Mouse (Mus musculus) kidney, postnatal 0 days (tissue): ENCODE results near the gene Chsy1. TPM values are rescaled to one million over a fixed set of nuclear protein-coding genes. Genes with fewer than 3 reads are reported as not detected.
A peak's percentile ranks its signal among the peaks of the same experiment; 100 is the strongest.

Experiments used
- ATAC-seq: fragments of 200-750 bp; cut with Nextera tagmentation; replicated peaks from 2 replicates; pipeline ENCODE4 v1.8.0; 2017; ENCODE audit warnings: low read depth, moderate number of reproducible peaks, moderate TSS enrichment, moderate library complexity; ENCODE audit not compliant: low FRiP score
- DNase-seq: peaks from one replicate; pipeline ENCODE4 v3.0.0-alpha.2; 2016; ENCODE audit warnings: low spot score
- H3K27ac ChIP-seq: fragments of 300-500 bp; sonication (generic); 2 replicates; pipeline ENCODE4 v1.5.1; 2014; ENCODE audit warnings: mild to moderate bottlenecking
- H3K27me3 ChIP-seq: fragments of 300-500 bp; sonication (generic); 2 replicates; pipeline ENCODE4 v1.6.1; 2014; ENCODE audit warnings: low read length, mixed read lengths; ENCODE audit not compliant: insufficient read depth
- H3K36me3 ChIP-seq: fragments of 300-500 bp; sonication (generic); 2 replicates; pipeline ENCODE4 v1.6.1; 2014; ENCODE audit warnings: low read length, mixed read lengths; ENCODE audit not compliant: insufficient read depth
- H3K4me1 ChIP-seq: fragments of 300-500 bp; sonication (generic); replicated peaks from 2 replicates; pipeline ENCODE4 v1.6.1; 2014; ENCODE audit warnings: antibody characterized with exemption, low read length, mixed read lengths; ENCODE audit not compliant: insufficient read depth
- H3K4me2 ChIP-seq: fragments of 300-500 bp; sonication (generic); 2 replicates; pipeline ENCODE4 v1.6.1; 2014; ENCODE audit warnings: mild to moderate bottlenecking, low read length, moderate library complexity, mixed read lengths
- H3K4me3 ChIP-seq: fragments of 300-500 bp; sonication (generic); replicated peaks from 2 replicates; pipeline ENCODE4 v1.5.1; 2014; ENCODE audit warnings: low read depth, low read length
- H3K9ac ChIP-seq: fragments of 300-500 bp; sonication (generic); 2 replicates; pipeline ENCODE4 v1.6.1; 2014; ENCODE audit warnings: low read depth, low read length
- H3K9me3 ChIP-seq: fragments of 300-500 bp; sonication (generic); replicated peaks from 2 replicates; pipeline ENCODE4 v1.6.1; 2016; ENCODE audit warnings: low read length, inconsistent platforms, mixed read lengths
- CTCF ChIP-seq: IDR thresholded peaks from 2 replicates; pipeline ENCODE4 v1.5.1; 2016; ENCODE audit warnings: antibody characterized with exemption, low read depth, mild to moderate bottlenecking, moderate library complexity
- WGBS: fragments of 180-500 bp; shearing (Covaris S2); extraction: QIAGEN DNeasy Blood & Tissue Kit; methylation state at CpG from one replicate; pipeline ENCODE4 v1.1.7; 2014; 5-methylcytosine and 5-hydroxymethylcytosine counted together
- polyA plus RNA-seq: library from polyadenylated mRNA; unstranded; fragments of >200 nt; fragmentation: Nextera tagmentation; extraction: Ambion mirVana; gene quantifications from 2 replicates; pipeline ENCODE4 v1.2.1, GENCODE M21; 2015

Gene Chsy1
- polyA plus RNA-seq, 1 experiment from 2014 or later = 12.0 TPM

DNA sequence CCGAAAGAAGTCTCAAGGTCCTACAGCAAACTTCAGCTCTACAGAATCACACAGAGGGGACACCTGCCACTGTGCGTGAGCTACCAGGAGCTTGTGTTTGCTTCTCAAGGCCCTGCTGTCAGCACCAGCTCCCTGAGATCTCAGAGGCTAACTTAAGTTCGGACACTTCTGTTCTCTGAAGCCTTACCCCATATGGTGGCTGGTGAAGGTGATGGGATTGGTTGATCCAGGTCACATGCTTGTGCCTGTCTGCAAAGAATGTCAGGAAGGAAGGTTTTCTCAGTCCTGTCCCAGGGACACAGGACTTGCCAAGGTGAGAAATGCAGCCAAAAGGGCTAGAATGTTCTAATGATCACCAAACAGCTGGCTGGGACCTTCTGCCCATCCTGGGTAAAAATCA, 91.1 kb downstream of the Chsy1 start:
- ATAC-seq (0 out of 2 replicates have a peak, but pooled peaks have one; percentile 50), DNase-seq (no peak)
- Histone ChIP-seq H3K9me3 (no peaks in the 10 kb centered on the region), H3K4me3 (no peak overlapping the region), H3K27me3 (no peaks in the 10 kb centered on the region), H3K27ac (no peak overlapping the region), H3K9ac (no peak overlapping the region), H3K4me1 (no peaks in the 10 kb centered on the region), H3K36me3 (no peaks in the 10 kb centered on the region), H3K4me2 (no peak overlapping the region)
- no peak for TF ChIP-seq CTCF
- WGBS = 78% methylated on average over 3 of the region's 3 CpGs

DNA sequence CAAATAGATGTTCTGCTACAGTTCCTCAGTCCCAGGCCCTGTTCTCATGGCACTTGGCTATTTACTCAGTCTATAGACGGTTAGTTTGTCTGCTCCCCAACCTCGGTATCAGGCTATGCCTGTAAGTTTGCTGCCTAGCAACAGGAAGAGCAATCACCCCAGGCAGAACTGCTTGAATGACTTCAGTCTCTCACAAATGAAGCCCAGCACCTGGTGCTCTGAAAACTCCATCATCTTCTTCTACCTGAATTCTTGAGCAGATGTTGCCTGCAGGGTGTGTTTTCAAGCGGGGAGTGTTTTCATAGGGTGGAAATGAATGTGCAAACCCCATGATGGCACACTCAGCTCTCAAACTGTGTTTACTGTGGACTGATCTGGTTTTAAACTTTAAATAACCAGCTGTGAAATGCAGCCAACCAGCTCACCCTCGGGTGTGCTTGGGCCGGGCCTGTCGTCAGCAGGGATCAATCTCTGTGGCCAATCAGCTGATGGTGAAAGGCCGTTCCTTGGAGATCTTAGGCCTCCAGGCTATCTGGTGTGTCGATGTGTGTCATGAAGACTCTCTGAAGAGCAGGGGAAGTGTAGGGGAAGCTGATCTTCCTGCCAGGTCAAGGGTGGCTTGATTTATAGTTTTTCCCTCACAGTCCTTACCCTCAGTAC, 91.6 kb downstream of the Chsy1 start:
- WGBS = 19% methylated on average over 8 of the region's 8 CpGs
- H3K9ac ChIP-seq = no peak overlapping the region
- DNase-seq (peak; percentile 31), ATAC-seq (peak; percentile 61)
- no peaks in the 10 kb centered on the region for H3K36me3 ChIP-seq
- no peaks in the 10 kb centered on the region for H3K4me1 ChIP-seq
- no peaks in the 10 kb centered on the region for H3K9me3 ChIP-seq
- H3K4me3 ChIP-seq = no peak overlapping the region
- TF ChIP-seq CTCF = no peak
- no peaks in the 10 kb centered on the region for H3K27me3 ChIP-seq
- no peak overlapping the region for H3K27ac ChIP-seq
- H3K4me2 ChIP-seq = no peak overlapping the region

DNA sequence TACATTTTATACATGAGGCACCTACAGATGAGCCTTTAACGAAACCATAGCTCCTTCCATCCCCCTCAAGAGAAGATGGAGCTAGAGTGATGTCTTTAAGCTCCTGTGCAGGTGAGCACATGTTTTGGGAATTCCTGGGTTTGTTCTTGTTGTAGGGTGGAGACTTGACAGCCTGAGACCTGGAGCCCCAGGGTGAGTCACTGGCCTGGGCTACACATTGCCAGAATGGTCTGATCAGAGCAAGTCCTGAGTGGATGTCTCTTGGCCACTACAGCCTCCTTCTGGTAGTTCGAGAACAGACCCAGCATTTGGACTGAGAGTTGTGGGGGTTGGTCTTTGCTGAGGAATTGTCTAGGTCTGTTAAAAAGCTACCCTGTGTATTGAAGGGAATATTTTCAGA, 92.3 kb downstream of the Chsy1 start:
- no peak for TF ChIP-seq CTCF
- H3K36me3 ChIP-seq = no peaks in the 10 kb centered on the region
- no peak overlapping the region for H3K4me3 ChIP-seq
- DNase-seq (no peak), ATAC-seq (no peak)
- H3K9me3 ChIP-seq = no peaks in the 10 kb centered on the region
- no peak overlapping the region for H3K9ac ChIP-seq
- H3K4me1 ChIP-seq = no peaks in the 10 kb centered on the region
- 86% methylated on average over 2 of the region's 2 CpGs for WGBS
- H3K4me2 ChIP-seq = no peak overlapping the region
- no peak overlapping the region for H3K27ac ChIP-seq
- H3K27me3 ChIP-seq = no peaks in the 10 kb centered on the region

DNA sequence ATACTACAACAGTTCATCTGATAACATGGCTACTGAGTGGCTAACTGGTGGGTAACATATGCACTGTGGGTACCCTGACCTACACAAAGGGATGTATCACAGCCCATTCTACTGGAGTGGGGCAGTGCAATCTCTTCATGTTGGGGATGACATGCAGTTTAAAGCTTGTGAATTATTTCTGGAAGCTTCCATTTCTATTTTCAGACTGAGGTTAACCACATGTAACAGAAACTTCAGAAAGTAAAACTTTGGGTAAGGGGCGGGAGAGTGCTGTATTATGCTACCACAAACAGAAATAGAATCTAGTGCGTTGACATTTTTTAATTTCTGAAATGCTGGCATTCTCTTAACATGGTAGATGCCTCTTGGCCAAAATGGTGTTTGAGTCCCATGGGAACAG, 100.6 kb downstream of the Chsy1 start:
- peaks cover 6% of the 10 kb centered on the region; the same call in 1 of the 2 replicates for H3K9me3 ChIP-seq
- H3K27me3 ChIP-seq = no peaks in the 10 kb centered on the region
- H3K4me1 ChIP-seq = no peaks in the 10 kb centered on the region
- H3K9ac ChIP-seq = no peak overlapping the region
- ATAC-seq (no peak), DNase-seq (no peak)
- no peak overlapping the region for H3K4me3 ChIP-seq
- no peak for TF ChIP-seq CTCF
- no peak overlapping the region for H3K27ac ChIP-seq
- no peaks in the 10 kb centered on the region for H3K36me3 ChIP-seq
- H3K4me2 ChIP-seq = no peak overlapping the region
- 84% methylated on average over 2 of the region's 2 CpGs for WGBS

DNA sequence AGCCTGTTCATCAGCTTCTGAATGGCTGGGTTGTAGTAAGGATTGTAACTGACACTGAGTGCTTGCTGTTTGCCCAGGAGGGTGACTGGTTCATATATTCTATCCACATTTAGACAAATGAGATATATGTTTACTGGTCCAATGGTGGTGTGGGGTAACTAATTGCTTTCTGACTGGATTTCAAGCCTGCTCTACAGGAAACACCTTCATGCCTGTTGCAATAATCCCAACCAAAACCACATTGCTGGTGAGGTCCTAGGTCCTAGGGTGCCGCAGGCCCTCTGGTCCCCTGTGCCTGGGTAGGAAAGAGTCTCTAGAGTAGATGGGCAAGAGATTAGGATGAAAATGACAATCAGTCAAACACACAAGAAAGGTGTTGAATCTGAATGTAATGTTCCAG, 103.6 kb downstream of the Chsy1 start:
- 91% methylated on average over 1 of the region's 1 CpGs for whole genome bisulfite sequencing
- no peaks in the 10 kb centered on the region for H3K4me1 ChIP-seq
- no peak overlapping the region for H3K27ac ChIP-seq
- H3K9me3 ChIP-seq = no peaks in the 10 kb centered on the region
- no peak overlapping the region for H3K4me3 ChIP-seq
- no peaks in the 10 kb centered on the region for H3K36me3 ChIP-seq
- TF ChIP-seq CTCF = no peak
- DNase-seq (no peak), ATAC-seq (no peak)
- no peak overlapping the region for H3K9ac ChIP-seq
- no peaks in the 10 kb centered on the region for H3K27me3 ChIP-seq
- H3K4me2 ChIP-seq = no peak overlapping the region

DNA sequence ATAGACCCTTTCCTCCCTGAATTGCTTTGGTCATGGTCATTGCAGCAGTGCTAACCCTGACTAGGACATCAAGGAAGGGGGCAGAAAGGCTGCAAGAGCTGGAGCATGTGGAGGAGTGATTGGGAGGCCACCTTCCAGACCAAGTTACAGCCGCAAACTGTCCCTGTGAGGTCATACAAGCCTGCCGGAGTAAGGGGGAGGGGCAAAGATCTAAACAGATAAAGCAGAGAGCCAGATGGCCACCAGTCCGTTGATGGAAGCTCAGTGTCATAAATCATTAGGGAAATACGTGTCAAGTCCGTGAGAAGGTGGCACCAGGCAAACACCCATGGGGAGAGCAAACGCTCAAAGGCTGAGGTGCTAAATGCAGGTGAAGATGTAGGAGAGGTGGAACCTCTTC, 105.2 kb downstream of the Chsy1 start:
- H3K27me3 ChIP-seq = no peaks in the 10 kb centered on the region
- no peak overlapping the region for H3K4me2 ChIP-seq
- ATAC-seq = no peak
- H3K9ac ChIP-seq = no peak overlapping the region
- H3K36me3 ChIP-seq = no peaks in the 10 kb centered on the region
- no peak for TF ChIP-seq CTCF
- H3K27ac ChIP-seq = no peak overlapping the region
- no peak for DNase-seq
- H3K4me3 ChIP-seq = no peak overlapping the region
- WGBS = 31% methylated on average over 6 of the region's 6 CpGs
- H3K9me3 ChIP-seq = no peaks in the 10 kb centered on the region
- H3K4me1 ChIP-seq = no peaks in the 10 kb centered on the region

DNA sequence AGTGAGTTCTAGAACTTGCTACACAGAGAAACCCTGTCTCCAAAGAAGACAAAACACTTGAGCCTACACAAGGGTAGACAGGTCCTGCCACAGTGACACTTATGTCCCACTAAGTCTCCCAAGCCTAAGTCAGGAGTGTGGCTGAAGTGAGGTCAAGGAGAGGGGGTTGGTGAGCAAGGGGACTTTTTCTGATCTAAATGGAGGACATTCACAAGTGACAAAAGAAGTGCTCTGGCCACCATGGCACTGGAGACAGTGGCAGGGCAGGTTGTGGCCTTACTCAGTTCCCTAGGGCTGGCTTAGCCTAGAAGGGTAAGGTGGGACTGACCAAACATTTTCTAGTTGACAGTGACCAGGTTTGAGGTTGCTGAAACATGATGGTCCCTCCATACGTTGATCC, 106.6 kb downstream of the Chsy1 start:
- no peaks in the 10 kb centered on the region for H3K4me1 ChIP-seq
- H3K9ac ChIP-seq = no peak overlapping the region
- H3K27ac ChIP-seq = no peak overlapping the region
- H3K9me3 ChIP-seq = no peaks in the 10 kb centered on the region
- DNase-seq = no peak
- no peak for TF ChIP-seq CTCF
- H3K4me3 ChIP-seq = no peak overlapping the region
- H3K27me3 ChIP-seq = no peaks in the 10 kb centered on the region
- H3K4me2 ChIP-seq = no peak overlapping the region
- 93% methylated on average over 1 of the region's 1 CpGs for WGBS
- no peak for ATAC-seq
- no peaks in the 10 kb centered on the region for H3K36me3 ChIP-seq
